Mouse (Mus musculus): ENCODE data around the gene Ywhag.

DNA sequence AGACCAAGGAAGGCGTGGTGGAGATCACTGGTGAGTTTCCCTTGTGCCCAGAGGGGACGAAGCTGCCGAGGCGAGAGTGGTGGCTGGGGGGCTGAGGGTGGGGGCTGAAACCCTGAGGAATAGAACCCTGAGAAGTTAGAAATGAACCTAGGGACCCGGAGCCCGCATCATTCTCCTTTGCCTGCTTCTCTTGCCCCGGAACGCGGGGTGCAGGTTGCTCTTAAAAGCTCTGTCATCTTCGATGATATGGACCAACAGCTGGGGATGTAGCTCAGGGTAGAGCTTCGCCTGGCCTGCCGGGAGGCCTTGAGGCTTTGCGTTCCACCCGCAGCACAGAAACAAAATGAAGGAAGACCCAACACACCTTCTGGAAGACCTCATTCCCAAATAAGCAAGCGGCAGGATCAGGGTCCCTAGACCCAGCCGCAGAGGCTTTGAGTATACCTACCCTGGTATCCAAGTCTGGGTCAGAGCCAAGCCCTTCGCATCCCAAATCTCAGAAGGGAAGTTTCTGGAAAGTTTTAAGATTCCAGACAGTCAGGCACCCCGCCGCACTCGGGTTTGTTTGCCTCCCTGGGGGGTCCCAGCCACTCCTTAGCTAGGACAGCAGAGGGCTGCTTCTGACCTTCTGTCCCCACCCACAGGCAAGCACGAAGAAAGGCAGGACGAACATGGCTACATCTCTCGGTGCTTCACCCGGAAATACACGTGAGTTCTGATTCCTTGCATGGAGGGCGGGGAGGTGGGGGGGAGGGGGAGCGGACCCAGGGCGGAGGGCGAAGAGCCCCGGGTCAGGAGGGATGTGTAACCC, 45.8 kb downstream of the Ywhag start:
- TF ChIP-seq CTCF (IDR thresholded peaks at IDR 0.05; ENCODE audit: low read depth): no peak
- TF ChIP-seq EP300 (IDR thresholded peaks at IDR 0.05; ENCODE audit: low read depth): no peak
